Mouse (Mus musculus) heart, postnatal 14 days (tissue): ENCODE measurements at regions not wholly inside any gene's neighbourhood (a gene's known extent, or its start where the extent isn't known, plus 50 kb on each side); places are given as distances from the start of the nearest gene placed in this dataset.

Experiments
- DNase-seq, 2 experiments: peaks; one replicate each; pipeline ENCODE4 v3.0.0; 2021 to 2022
- intact Hi-C: fragments of 180-260 bp; cut with DNase I; formaldehyde crosslinking; loops from one replicate; pipeline ENCODE4 v1.15.1; 2025

DNA sequence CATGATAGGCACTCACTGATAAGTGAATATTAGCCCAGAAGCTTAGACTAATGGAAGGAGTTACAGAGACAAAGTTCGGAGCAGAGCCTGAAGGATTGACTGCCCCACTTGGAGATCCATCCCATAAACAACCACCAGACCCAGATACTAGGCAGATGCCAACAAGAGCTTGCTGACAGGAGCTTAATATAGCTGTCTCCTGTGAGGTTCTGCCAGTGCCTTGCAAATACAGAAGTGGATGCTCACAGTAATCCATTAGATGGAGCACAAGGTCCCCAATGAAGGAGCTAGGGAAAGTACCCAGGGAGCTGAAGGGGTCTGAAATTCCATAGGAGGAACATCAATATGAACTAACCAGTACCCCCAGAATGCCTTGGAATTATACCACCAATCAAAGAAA, 252.8 kb upstream of the Lrtm1 start:
- intact Hi-C loops = no loop called here
- no peak for DNase-seq

DNA sequence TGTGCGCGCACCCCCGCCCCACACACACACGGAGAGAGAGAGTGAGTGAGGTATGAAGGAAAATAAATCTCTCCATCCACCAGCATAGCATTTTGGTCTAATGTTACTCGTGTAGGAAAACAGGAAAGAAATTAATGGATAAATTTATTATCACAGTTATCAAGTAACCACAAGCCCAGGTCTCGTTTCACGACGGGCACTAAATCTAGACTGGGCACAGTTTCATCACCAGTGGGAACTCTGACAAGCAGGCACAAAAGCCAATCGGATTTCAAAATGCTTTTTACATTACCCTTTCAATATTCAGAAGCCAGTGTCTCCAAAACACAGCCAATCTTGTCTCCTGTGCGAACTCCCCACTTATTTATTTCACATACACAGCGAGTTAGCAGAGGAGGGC, 244.9 kb upstream of the Lrtm1 start:
- intact Hi-C loops = no loop called here
- no peak for DNase-seq

DNA sequence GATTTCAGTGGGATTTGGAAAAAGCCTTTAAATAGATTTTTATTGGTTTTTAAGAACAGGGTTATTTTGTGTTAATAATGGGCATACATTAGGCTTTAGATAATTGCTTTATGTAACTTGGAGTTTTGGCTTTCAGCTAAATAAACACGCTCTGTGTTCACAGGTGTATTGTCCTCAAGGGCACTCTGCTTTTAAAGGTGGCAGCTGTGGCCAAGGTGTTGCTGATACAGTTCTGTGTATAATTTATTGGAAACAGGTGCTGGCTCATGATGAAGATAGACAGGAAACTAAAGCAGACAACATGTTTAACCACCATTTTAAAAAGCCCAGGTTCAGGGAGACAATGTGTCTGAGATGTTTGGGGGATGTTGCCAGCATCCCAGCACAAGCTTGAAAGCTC, 242.3 kb upstream of the Lrtm1 start:
- DNase-seq = no peak
- intact Hi-C loops = no loop called here

DNA sequence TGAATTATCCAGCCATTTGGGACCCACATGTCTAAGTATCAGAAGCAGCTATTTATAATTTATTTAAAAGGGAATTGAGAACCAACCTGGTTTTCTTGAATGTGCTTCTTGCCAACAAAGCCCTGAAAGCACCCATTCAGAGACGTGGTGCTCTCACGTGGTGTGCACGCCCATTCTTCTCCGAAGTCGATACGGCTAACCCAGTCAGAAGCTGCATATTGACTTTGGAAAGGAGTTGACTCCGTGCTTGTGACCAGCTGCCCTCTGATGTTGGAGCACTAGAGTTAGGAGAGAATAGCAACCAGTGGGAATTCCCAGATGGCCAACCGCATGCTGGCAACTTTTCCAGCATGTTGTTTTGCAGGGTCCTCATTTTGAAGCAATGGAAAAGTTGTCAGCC, 240.2 kb upstream of the Lrtm1 start:
- DNase-seq = no peak
- intact Hi-C loops = no loop called here

DNA sequence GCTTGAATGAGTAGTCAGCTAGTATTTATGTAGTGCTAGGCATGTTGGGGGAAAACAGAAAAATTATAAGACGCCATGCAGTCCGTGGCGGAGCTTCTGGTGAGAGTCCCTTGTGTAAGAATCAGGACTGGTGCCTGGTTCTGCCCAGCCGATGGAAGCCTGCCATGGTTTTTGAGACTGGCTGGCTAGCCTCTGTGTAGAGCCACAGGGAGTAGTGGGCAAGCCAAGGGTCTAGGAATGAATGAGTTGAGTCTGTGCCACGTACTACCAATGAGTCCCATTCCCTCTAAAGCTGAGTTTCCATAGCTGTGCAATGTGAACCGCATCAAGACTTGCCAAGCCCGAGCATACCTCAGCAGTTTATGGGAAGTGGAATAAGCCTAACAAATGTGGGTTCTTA, 236.3 kb upstream of the Lrtm1 start:
- intact Hi-C loops = no loop called here
- DNase-seq = no peak

DNA sequence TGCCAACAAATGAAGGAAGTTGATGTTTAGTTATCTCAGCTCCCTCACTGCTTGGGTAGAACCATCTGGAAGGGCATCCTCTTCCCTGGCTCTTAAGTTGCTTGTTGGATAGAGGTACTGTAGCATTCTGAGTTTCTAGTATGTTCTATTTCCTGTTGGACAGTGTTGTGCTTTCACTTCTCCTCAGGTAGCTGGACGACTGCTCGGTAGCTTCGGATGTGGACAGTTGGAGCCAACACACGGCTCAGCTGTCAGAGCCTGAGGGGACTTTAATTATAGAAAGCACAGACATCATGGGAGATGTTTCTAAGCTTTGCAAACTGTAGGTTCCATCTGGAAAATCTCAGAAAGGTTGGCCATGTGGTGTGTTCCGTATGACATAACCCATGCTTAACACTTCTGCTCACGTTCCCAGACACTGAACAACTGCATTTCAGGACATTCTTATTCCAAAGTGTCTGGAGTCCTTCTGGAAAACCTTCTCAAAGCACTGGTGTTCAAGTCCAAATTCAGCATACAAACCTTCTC, 233.8 kb upstream of the Lrtm1 start:
- intact Hi-C loops = no loop called here
- no peak for DNase-seq

DNA sequence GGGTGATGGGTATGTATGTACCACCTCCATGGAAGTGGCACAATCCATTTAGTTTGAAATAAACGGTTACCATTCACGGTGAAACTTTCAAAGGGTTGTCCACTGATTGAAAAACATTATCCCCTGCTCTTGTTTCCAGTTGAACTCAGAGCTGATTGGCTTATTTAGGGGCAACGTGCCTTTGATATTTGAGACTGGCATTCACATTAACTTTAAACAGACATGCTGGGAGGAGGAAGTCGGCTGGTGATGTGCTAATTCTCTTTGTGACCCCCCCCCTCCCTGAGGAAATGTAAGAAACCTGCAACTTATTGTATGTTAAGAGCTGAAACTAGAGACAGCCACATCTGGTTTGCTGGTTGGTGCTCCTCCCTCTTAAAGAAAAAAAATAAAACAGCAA, 219.7 kb upstream of the Lrtm1 start:
- DNase-seq = no peak
- intact Hi-C loops = no loop called here

DNA sequence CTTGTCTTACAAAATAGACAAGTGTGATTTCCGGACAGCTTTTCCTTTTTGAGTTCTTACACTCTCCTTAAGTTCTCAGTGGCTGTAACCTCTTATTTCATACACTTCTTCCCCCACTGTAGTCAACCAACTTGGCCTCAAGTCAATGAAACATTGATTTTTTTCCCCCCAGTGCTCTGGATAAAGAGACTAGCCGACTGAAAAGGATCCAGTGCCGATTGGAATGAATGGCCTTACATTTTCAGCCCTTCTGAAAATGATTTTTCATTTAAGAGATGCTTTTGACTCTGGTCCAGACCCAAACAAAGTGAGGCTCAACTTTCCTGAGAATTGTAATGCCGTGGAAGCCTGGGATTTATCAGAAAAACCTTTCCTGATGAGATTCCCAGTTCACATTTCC, 216.3 kb upstream of the Lrtm1 start:
- intact Hi-C loops = no loop called here
- no peak for DNase-seq

DNA sequence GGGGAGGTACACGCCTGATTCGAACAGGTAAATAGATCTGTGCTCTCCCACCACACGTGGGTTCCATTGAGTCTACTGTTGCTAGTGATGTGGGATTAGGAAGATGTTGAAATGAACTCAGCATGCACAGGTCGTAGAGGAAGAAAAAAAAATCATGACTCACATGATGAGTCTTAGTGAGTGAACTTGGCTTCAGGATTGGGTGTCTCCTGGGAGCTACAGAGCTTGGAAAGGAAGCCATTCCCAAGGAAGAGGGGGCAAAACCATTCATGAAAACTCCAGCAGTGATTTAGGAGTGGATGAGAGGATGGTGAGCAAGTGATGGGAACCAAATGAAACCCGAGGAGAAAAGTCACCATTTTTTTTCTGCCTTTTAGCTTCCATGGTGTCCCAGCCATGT, 215.9 kb upstream of the Lrtm1 start:
- intact Hi-C loops = no loop called here
- DNase-seq = no peak

DNA sequence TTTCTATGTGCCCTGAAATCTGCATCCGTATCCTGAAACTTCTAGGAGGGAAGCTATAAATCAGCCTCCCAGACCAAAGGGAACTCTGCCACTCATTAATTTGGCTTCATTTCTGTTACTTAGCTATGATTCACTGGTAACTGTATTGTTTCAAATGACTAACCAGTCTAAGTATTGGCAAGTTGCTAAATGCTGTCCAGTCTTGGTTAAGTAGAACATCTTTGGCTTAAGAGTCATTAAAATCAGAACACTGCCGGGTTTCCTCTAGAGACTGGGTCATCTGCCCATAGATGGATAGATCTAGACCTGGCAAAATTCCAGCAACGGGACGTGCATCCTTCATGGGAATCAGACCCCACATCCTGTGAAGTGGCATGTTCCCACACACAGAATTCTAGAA, 209.9 kb upstream of the Lrtm1 start:
- no peak for DNase-seq
- intact Hi-C loops = no loop called here

DNA sequence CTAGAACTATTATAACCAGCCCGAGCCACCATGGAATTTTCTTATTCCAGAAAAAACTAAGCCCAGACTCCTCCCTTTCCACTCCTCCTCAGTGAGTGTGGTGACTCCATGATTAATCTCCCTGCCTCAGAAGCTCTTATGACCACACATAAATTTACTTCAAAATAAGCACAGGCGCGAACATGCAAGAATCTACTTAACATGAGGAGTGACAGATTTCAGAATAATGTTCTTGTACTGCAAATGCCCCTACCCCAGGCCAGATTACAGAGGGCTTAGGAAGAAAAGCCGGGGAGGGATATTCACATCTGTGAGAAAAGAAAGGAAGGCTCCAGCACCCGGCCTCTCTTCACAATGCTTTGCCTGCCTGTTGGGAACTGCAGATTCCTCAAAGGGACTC, 208.7 kb upstream of the Lrtm1 start:
- intact Hi-C loops = no loop called here
- DNase-seq = no peak

DNA sequence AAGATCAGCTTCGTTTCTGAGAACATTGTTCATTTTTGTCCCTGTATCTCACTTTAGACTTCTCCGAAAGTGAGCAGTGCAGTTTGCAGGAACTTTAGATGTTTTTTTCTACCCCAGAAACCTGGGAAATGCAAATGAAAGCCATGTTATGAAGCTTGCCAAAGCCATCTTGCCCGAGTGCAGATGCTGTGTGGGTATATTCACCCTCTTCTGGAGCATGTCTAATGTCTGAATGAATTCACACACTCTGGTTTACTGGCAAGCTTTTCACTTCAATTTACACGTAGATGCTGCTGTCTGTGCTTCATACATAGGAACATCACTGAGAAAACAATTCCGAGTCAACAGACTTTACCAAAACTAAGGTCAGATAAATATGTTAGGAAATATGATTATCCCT, 197.0 kb upstream of the Lrtm1 start:
- intact Hi-C loops = no loop called here
- no peak for DNase-seq

DNA sequence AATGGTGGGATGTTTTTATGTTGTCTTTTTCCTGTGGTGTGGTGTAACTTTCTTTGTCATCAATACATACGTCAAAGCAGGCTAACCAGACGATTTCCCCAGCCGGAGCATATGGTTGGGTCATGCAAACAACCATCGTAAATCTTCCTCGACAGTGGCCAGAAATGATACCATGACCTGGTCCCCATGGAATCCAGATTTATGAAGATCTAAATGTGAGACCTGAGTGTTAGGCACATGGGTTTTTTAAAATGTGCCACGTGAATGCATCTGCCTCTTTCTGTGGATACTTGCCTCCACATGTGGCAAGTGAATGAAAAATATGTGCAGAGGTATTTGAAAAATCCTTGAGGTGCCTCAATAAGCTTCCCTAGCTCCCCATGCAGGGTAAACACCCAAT, 190.8 kb upstream of the Lrtm1 start:
- no peak for DNase-seq
- intact Hi-C loops = no loop called here

DNA sequence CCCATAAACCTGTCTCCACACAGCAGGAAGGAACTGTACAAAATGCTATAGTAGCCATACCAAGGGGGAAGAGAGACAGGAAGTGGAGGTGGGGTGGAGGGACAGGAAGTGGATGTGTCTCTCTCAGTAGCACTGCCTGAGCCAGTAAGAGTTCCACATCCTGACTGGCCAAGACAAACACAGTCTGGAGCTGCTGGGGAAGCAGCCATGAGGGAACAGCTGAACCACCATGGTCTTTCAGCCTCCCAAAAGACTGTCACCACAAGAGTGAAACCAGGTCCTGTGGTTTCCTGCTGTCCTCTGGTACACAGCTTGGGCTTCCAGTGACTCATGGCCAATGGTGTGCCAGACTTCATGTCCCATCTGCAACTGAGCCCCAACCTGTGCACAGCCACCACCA, 180.9 kb upstream of the Lrtm1 start:
- no peak for DNase-seq
- intact Hi-C loops = no loop called here

DNA sequence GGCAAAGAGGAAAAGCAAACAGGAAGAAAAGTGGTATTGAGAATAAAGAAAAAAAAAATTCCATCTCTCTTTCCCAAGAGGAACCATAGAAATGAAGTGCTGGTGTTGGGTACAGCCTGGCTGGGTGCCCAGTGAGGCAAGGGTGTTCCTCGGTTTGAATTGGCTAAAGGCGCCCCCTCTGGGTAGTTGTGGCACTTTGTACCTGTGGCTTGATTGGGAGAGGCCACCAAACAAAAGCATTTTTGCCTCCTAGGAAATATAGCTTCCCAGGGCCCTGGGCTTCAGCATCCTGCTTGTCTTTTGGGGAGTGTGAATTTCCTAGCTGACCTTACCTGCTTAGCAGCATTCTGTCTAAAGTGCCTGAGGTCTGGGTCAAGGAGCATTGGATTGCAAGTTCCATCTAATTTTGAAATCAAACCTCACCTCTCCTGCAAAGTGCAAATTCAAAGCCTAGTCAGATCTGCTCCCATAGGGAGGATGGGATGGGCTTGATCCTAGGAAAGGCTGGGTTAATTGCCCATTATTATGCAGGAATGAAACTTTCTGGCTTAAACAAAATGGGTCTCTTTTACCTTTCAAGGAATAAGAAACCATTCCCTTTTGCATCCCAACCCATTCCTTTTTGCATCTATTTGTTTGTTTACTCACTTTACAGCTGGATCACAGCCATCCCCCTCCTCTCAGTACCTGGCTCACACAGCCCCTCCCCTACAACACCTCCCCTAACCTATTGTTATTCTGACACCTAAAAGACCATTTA, 169.0 kb upstream of the Lrtm1 start:
- intact Hi-C loops = no loop called here
- peak; percentile 26 to 46 for DNase-seq
